Comparison of ENCODE assay signal across 10 mouse cellular contexts in the genomic region with DNA sequence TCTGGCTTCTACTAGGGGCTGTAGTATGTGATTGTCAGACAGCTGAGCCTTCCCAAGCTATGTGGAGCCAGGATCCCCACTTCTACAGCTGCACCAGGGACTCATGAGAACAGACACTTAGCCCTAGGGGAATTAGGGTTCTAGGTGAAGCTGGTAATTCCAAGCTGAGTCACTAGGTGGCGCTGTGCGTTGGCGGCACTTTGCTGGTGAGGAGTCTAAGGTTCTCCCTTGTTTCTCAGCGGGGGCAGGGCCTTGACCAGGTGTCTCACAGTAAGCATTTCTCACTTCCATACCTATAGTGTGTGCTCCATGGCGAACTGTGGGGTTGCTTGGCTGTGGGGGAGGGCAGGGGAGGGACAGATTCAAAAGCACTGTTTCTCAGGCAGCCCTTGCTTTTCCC. TPM values are rescaled to one million over a fixed set of nuclear protein-coding genes. Genes with fewer than 3 reads are reported as not detected.
DNase-seq lines count a peak whose midpoint lies in the region; ATAC-seq and TF ChIP-seq lines count a peak whose summit lies in the region.
"Had no signal": no experiment of that assay in that cellular context is flagged by ENCODE, and none has a peak within 500 bp of the region (broad histone marks: within the 10 kb centered on the region; RNA-seq: fewer than 3 reads in every experiment).

No protein-coding gene starts in this region.

- intact Hi-C loops in left cerebral cortex, adult 2 months (cut with DNase I), result no loop called here
- intact Hi-C loops in left cerebral cortex, postnatal 36 days (cut with DNase I), result loop anchor here (1.0 kb wide), 1 partner anchor 97 kb away; no protein-coding TSS in a partner anchor

- H3K4me1 ChIP-seq in embryonic fibroblast, embryonic 13.5 days (ENCODE audit: control insufficient read depth, insufficient read depth, low read length), result no peaks in the 10 kb centered on the region

- ATAC-seq in cerebellum, adult (ENCODE audit: insufficient number of reproducible peaks, low FRiP score, low TSS enrichment), result peak; percentile 45; the same call in 1 of the 2 replicates

- no peak for TF ChIP-seq POLR2A in embryonic fibroblast, embryonic 13.5 days (IDR thresholded peaks at IDR 0.05; ENCODE audit: low read depth, low read length)

- no peak overlapping the region for H3K4me3 ChIP-seq in left cerebral cortex, adult 2 months
- no peak overlapping the region for H3K4me3 ChIP-seq in embryonic fibroblast, embryonic 13.5 days (ENCODE audit: insufficient read depth, low read length)
- H3K4me3 ChIP-seq: hindbrain, embryonic 15.5 days; neural tube, embryonic 13.5 days had no signal

- no peak for DNase-seq in cerebellum, adult 11 months
- peak in 1 of 2 experiments; percentile 82 for DNase-seq in left cerebral cortex, adult 2 months (ENCODE audit: extremely low spot score in 1 of 2, low spot score in 2 of 2)
- DNase-seq in left cerebral cortex, postnatal 36 days (ENCODE audit: low spot score in 2 of 2), result no peak
- peak; percentile 69 to 72 for DNase-seq in adrenal gland, postnatal 36 days
- DNase-seq in lung, postnatal 36 days, result peak; percentile 53
- peak; percentile 83 for DNase-seq in thymus, postnatal 0 days (ENCODE audit: low spot score)

- TF ChIP-seq CTCF in left cerebral cortex, adult 2 months (IDR thresholded peaks at IDR 0.05), result peak; percentile 83
- peak; percentile 92 for TF ChIP-seq CTCF in embryonic fibroblast, embryonic 13.5 days (IDR thresholded peaks at IDR 0.05; ENCODE audit: borderline replicate concordance, insufficient read depth, low read length)

- H3K27ac ChIP-seq in left cerebral cortex, adult 2 months, result no peak overlapping the region
- no peak overlapping the region for H3K27ac ChIP-seq in embryonic fibroblast, embryonic 13.5 days (ENCODE audit: insufficient read depth, low read length)
- H3K27ac ChIP-seq: hindbrain, embryonic 15.5 days; neural tube, embryonic 13.5 days had no signal

RNA-seq across cellular contexts. Expression of a gene that starts 6.7 kb away (rescaled TPM):
- total RNA-seq in left cerebral cortex, adult 2 months (2021), result 10 to 100 TPM; 38.6 to 41.0 TPM
- 10 to 100 TPM; 36.9 to 43.1 TPM for total RNA-seq in left cerebral cortex, postnatal 36 days (2021)
- 10 to 100 TPM; 50.4 to 51.1 TPM for total RNA-seq in adrenal gland, postnatal 36 days (2021)
- polyA plus RNA-seq in embryonic fibroblast, embryonic 13.5 days (2011; ENCODE audit: insufficient read length, low read depth, missing spikeins), result 39.3 and 43.0 TPM in 2 replicates
- 106 and 108 TPM in 2 replicates for polyA plus RNA-seq in thymus, postnatal 0 days (2015; fragmentation: Nextera tagmentation; extraction: Ambion mirVana)

RNA-seq across cellular contexts. Expression of a gene that starts 6.8 kb away (rescaled TPM):
- total RNA-seq in left cerebral cortex, adult 2 months (2021), result 10 to 100 TPM; 29.5 to 29.9 TPM
- 10 to 100 TPM; 35.7 to 36.3 TPM for total RNA-seq in left cerebral cortex, postnatal 36 days (2021)
- total RNA-seq in adrenal gland, postnatal 36 days (2021), result 10 to 100 TPM; 15.6 to 15.9 TPM
- polyA plus RNA-seq in embryonic fibroblast, embryonic 13.5 days (2011; ENCODE audit: insufficient read length, low read depth, missing spikeins), result 8.5 and 8.8 TPM in 2 replicates
- 10.7 TPM in 2 replicates for polyA plus RNA-seq in thymus, postnatal 0 days (2015; fragmentation: Nextera tagmentation; extraction: Ambion mirVana)

RNA-seq across cellular contexts. Expression of a gene that starts 14.8 kb away (rescaled TPM):
- total RNA-seq in left cerebral cortex, adult 2 months (2021), result under 1 TPM in 1 of 2 experiments, not detected in 1; 0.52 TPM
- total RNA-seq in left cerebral cortex, postnatal 36 days (2021), result not detected
- total RNA-seq in adrenal gland, postnatal 36 days (2021), result 1 to 10 TPM in 1 of 2 experiments, not detected in 1; 2.0 TPM
- polyA plus RNA-seq in embryonic fibroblast, embryonic 13.5 days (2011; ENCODE audit: insufficient read length, low read depth, missing spikeins), result not detected in 2 replicates
- polyA plus RNA-seq in thymus, postnatal 0 days (2015; fragmentation: Nextera tagmentation; extraction: Ambion mirVana), result 0.23 and 0.30 TPM in 2 replicates
- polyA plus RNA-seq: neural tube, embryonic 13.5 days had no signal

RNA-seq across cellular contexts. Expression of a gene that starts 29.4 kb away (rescaled TPM):
- total RNA-seq in left cerebral cortex, adult 2 months (2021), result 10 to 100 TPM; 85.3 TPM
- total RNA-seq in left cerebral cortex, postnatal 36 days (2021), result 10 to 100 TPM; 90.0 to 92.7 TPM
- 10 to 100 TPM; 10.9 to 14.0 TPM for total RNA-seq in adrenal gland, postnatal 36 days (2021)
- polyA plus RNA-seq in embryonic fibroblast, embryonic 13.5 days (2011; ENCODE audit: insufficient read length, low read depth, missing spikeins), result not detected in 2 replicates
- polyA plus RNA-seq in thymus, postnatal 0 days (2015; fragmentation: Nextera tagmentation; extraction: Ambion mirVana), result 11.4 and 11.8 TPM in 2 replicates

RNA-seq across cellular contexts. Expression of a gene that starts 30.4 kb away (rescaled TPM):
- total RNA-seq in left cerebral cortex, adult 2 months (2021), result under 1 TPM; 0.47 to 0.75 TPM
- 1 to 10 TPM in 1 of 2 experiments, under 1 TPM in 1; 0.81 to 1.1 TPM for total RNA-seq in left cerebral cortex, postnatal 36 days (2021)
- total RNA-seq in adrenal gland, postnatal 36 days (2021), result under 1 TPM; 0.36 to 0.40 TPM
- 0.44 TPM in 1 of 2 replicates, not detected in the other for polyA plus RNA-seq in embryonic fibroblast, embryonic 13.5 days (2011; ENCODE audit: insufficient read length, low read depth, missing spikeins)
- 1.5 and 1.7 TPM in 2 replicates for polyA plus RNA-seq in thymus, postnatal 0 days (2015; fragmentation: Nextera tagmentation; extraction: Ambion mirVana)

Comparison
In these comparisons a context has a peak if more than half of its experiments do, and no peak if none do; other contexts are left out.
1. DNase-seq: peak in adrenal gland, postnatal 36 days (2 of 2), lung, postnatal 36 days (single experiment) and thymus, postnatal 0 days (single experiment); none in cerebellum, adult 11 months (single experiment) and left cerebral cortex, postnatal 36 days (0 of 2).